Mouse (Mus musculus) testis, adult 2 months (tissue): ENCODE data around the gene Gm9903.

ENCODE experiments used
- CTCF ChIP-seq: fragments of 200-500 bp; IDR thresholded peaks from 2 replicates; pipeline ENCODE4 v1.5.1; 2012; ENCODE audit warnings: low read depth, mild to moderate bottlenecking, inconsistent platforms, low read length, moderate library complexity; ENCODE audit not compliant: control insufficient read depth, insufficient read depth, insufficient replicate concordance
- POLR2A ChIP-seq: fragments of 200-500 bp; IDR thresholded peaks from 2 replicates; pipeline ENCODE4 v1.6.1; 2012; ENCODE audit warnings: low read depth, mild to moderate bottlenecking, inconsistent platforms, low read length, moderate library complexity; ENCODE audit not compliant: control insufficient read depth

DNA sequence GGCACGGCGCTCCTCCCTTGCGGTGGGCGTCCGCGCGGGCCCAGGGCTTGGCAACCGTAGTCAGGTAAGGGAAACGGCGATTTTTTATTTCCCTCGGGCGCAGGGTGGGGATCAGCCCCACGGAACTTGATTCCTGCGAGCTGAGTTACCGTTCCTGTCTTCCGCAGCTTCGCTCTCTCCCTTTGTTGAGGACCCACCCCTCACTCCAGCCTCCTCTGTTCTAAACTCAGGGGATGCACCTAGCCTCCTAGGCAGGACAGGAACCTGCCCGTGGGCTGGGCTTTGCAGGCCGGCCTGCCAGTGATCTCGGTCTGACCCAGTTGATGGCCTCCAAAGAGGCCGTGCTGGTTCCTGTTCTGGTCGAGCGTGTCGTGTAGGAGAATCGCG is 28.9 kb downstream of the Gm9903 start:
- TF ChIP-seq POLR2A (no peak), CTCF (no peak)
